Mouse (Mus musculus) effector memory CD4-positive, alpha-beta T cell, adult 7 months (primary cell): ENCODE data around the gene Gas2l3. TPM values are rescaled to one million over a fixed set of nuclear protein-coding genes. Genes with fewer than 3 reads are reported as not detected.

Experiments used
- polyA plus RNA-seq: library from polyadenylated mRNA; unstranded; fragments of 100-300 nt; shearing (Covaris generic); gene quantifications from one replicate; pipeline ENCODE4 v1.2.1, GENCODE M21; 2017

The Gas2l3 gene
- polyA plus RNA-seq: 0.74 TPM

DNA sequence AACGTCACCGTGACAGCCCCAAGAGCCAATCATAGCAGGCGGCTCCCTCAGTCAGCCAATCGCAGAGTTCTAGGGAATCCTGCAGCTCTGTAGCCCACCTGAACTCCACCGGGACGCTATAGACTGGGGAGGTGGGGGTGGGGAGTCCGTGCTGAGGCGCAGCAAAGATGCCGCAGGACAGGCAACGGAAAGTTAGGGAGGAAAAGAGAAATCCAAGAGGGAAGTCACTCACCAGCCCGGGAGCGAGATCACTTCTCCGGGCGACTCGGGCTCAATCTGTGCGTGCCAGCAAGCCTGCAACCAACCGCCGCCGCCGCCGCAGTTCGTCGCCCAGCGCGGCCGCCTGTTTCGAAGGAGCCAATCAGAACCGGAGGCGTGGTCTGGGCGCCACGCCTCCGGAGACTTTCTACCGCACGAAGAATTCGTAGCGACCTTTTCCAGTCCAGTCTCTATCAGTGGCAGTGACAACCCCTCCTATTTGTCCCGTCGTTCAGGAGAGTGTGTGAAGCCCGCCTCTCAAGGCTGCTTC, at the start of gene Gas2l3:
Gene Gas2l3 (minus strand): TSS at position 345 of the 529 bp plus-strand sequence.

Other genes with a start within 250 kb of the Gas2l3 start
- 0.22 TPM for gene Ano4, start 99.2 kb downstream of the Gas2l3 start, polyA plus RNA-seq
- not detected for gene Nr1h4, start 89.6 kb upstream of the Gas2l3 start, polyA plus RNA-seq
- gene Slc17a8, start 177.3 kb upstream of the Gas2l3 start, polyA plus RNA-seq: not detected
- gene Scyl2, start 242.3 kb upstream of the Gas2l3 start, polyA plus RNA-seq: 31.8 TPM